Mouse (Mus musculus): ENCODE results near the gene Tuba1a. TPM values are rescaled to one million over a fixed set of nuclear protein-coding genes. Genes with fewer than 3 reads are reported as not detected.
"Not testable (repeated sequence)": the region's sequence is repeated elsewhere in the genome, so short reads cannot be mapped to it uniquely, and the experiment has no call there.

The Tuba1a gene
- polyA plus RNA-seq, 1 experiment from 2014 or later: 460 TPM

- no peak overlapping the region for H3K4me3 ChIP-seq (replicated peaks; ENCODE audit: low read depth, low read length)
- H3K9ac ChIP-seq (ENCODE audit: low read depth, low read length): no peak overlapping the region
- no peaks in the 10 kb centered on the region for H3K27me3 ChIP-seq (ENCODE audit: insufficient read depth, low read length)
- WGBS: 53% methylated on average over 20 of the region's 20 CpGs
- H3K4me1 ChIP-seq (replicated peaks; ENCODE audit: insufficient read depth, low read length): peaks cover 15% of the 10 kb centered on the region
- 0 out of 2 replicates have a peak overlapping the region, but pooled peaks have one; percentile 15 for H3K4me2 ChIP-seq (ENCODE audit: low read length)
- H3K36me3 ChIP-seq (ENCODE audit: insufficient read depth, low read length): no peaks in the 10 kb centered on the region
- no peak for TF ChIP-seq CTCF (IDR thresholded peaks at IDR 0.05; ENCODE audit: low read depth)
- DNase-seq (ENCODE audit: low spot score) (no peak), ATAC-seq (replicated peaks; ENCODE audit: low FRiP score, low read depth) (no peak)
- H3K27ac ChIP-seq: peak overlapping the region; percentile 63; the same call in 1 of the 2 replicates
- no peaks in the 10 kb centered on the region for H3K9me3 ChIP-seq (replicated peaks; ENCODE audit: low read length)
Measured at GRCm38 (mm10) chr15:98978409-98979172, 25.1 kb upstream of the Tuba1a start.

GRCm38 (mm10) chr15:98977759-98978408, 24.4 kb upstream of the Tuba1a start:
- 52% methylated on average over 14 of the region's 14 CpGs for WGBS
- Histone ChIP-seq H3K4me3 (replicated peaks; ENCODE audit: low read depth, low read length) (no peak overlapping the region), H3K27ac (peak overlapping the region; percentile 63), H3K27me3 (ENCODE audit: insufficient read depth, low read length) (no peaks in the 10 kb centered on the region), H3K4me1 (replicated peaks; ENCODE audit: insufficient read depth, low read length) (peaks cover 15% of the 10 kb centered on the region), H3K4me2 (ENCODE audit: low read length) (peak overlapping the region; percentile 15; the same call in 1 of the 2 replicates), H3K36me3 (ENCODE audit: insufficient read depth, low read length) (no peaks in the 10 kb centered on the region), H3K9me3 (replicated peaks; ENCODE audit: low read length) (no peaks in the 10 kb centered on the region), H3K9ac (ENCODE audit: low read depth, low read length) (0 out of 2 replicates have a peak overlapping the region, but pooled peaks have one; percentile 8)
- DNase-seq (ENCODE audit: low spot score) (peak; percentile 70), ATAC-seq (replicated peaks; ENCODE audit: low FRiP score, low read depth) (peak; percentile 56; the same call in 1 of the 2 replicates)
- TF ChIP-seq CTCF (IDR thresholded peaks at IDR 0.05; ENCODE audit: low read depth): no peak

- H3K27ac ChIP-seq: peak overlapping the region; percentile 63
- H3K9me3 ChIP-seq (replicated peaks; ENCODE audit: low read length): no peaks in the 10 kb centered on the region
- ATAC-seq (replicated peaks; ENCODE audit: low FRiP score, low read depth): no peak
- DNase-seq (ENCODE audit: low spot score): no peak
- H3K27me3 ChIP-seq (ENCODE audit: insufficient read depth, low read length): no peaks in the 10 kb centered on the region
- 59% methylated on average over 21 of the region's 21 CpGs for WGBS
- no peak overlapping the region for H3K9ac ChIP-seq (ENCODE audit: low read depth, low read length)
- H3K36me3 ChIP-seq (ENCODE audit: insufficient read depth, low read length): no peaks in the 10 kb centered on the region
- peaks cover 15% of the 10 kb centered on the region for H3K4me1 ChIP-seq (replicated peaks; ENCODE audit: insufficient read depth, low read length)
- no peak for TF ChIP-seq CTCF (IDR thresholded peaks at IDR 0.05; ENCODE audit: low read depth)
- no peak overlapping the region; the same call in 1 of the 2 replicates for H3K4me2 ChIP-seq (ENCODE audit: low read length)
- no peak overlapping the region for H3K4me3 ChIP-seq (replicated peaks; ENCODE audit: low read depth, low read length)
Measured at GRCm38 (mm10) chr15:98976763-98977758, 23.6 kb upstream of the Tuba1a start.

GRCm38 (mm10) chr15:98973015-98973614, 19.6 kb upstream of the Tuba1a start:
- H3K4me3 ChIP-seq (replicated peaks; ENCODE audit: low read depth, low read length): no peak overlapping the region
- peaks cover 26% of the 10 kb centered on the region for H3K4me1 ChIP-seq (replicated peaks; ENCODE audit: insufficient read depth, low read length)
- H3K27ac ChIP-seq: peak overlapping the region; percentile 82
- 57% methylated on average over 9 of the region's 9 CpGs for WGBS
- H3K9ac ChIP-seq (ENCODE audit: low read depth, low read length): no peak overlapping the region
- peak; percentile 42; the same call in 1 of the 2 replicates for ATAC-seq (replicated peaks; ENCODE audit: low FRiP score, low read depth)
- H3K27me3 ChIP-seq (ENCODE audit: insufficient read depth, low read length): no peaks in the 10 kb centered on the region
- H3K9me3 ChIP-seq (replicated peaks; ENCODE audit: low read length): no peaks in the 10 kb centered on the region
- peak overlapping the region; percentile 32; the same call in 1 of the 2 replicates for H3K4me2 ChIP-seq (ENCODE audit: low read length)
- no peaks in the 10 kb centered on the region for H3K36me3 ChIP-seq (ENCODE audit: insufficient read depth, low read length)
- no peak for DNase-seq (ENCODE audit: low spot score)
- TF ChIP-seq CTCF (IDR thresholded peaks at IDR 0.05; ENCODE audit: low read depth): no peak

- not testable (repeated sequence) for H3K9ac ChIP-seq (ENCODE audit: low read depth, low read length); ATAC-seq (replicated peaks; ENCODE audit: low FRiP score, low read depth); DNase-seq (ENCODE audit: low spot score); H3K4me2 ChIP-seq (ENCODE audit: low read length); H3K4me3 ChIP-seq (replicated peaks; ENCODE audit: low read depth, low read length); H3K27me3 ChIP-seq (ENCODE audit: insufficient read depth, low read length); H3K9me3 ChIP-seq (replicated peaks; ENCODE audit: low read length); H3K27ac ChIP-seq; H3K36me3 ChIP-seq (ENCODE audit: insufficient read depth, low read length)
- WGBS: 77% methylated on average over 15 of the region's 15 CpGs
- peaks cover 15% of the 10 kb centered on the region for H3K4me1 ChIP-seq (replicated peaks; ENCODE audit: insufficient read depth, low read length)
Measured at GRCm38 (mm10) chr15:98971576-98972320, 18.2 kb upstream of the Tuba1a start.
